Mouse (Mus musculus) Patski (cell line): ENCODE measurements around the gene Fam207a. TPM values are rescaled to one million over a fixed set of nuclear protein-coding genes. Genes with fewer than 3 reads are reported as not detected.

Source experiments
- ATAC-seq: fragments of 100-300 bp; one replicate; pipeline ENCODE4 v1.8.0; 2021
- CTCF ChIA-PET: fragments of 350-600 bp; sonication (Branson Sonifier 250); formaldehyde crosslinking; loops from one replicate; lab custom pipeline; 2022; ENCODE audit warnings: inconsistent platforms; lab: Charles Lee
- POLR2A ChIA-PET: fragments of 350-600 bp; sonication (Branson Sonifier 250); formaldehyde crosslinking; loops from one replicate; lab custom pipeline; 2022; ENCODE audit warnings: antibody characterized with exemption, inconsistent platforms; lab: Charles Lee
- DNase-seq: peaks from one replicate; pipeline ENCODE4 v3.0.0-alpha.2; 2011; ENCODE audit warnings: low read depth, low spot score
- H3K27me3 ChIP-seq: fragments of 371-371 bp; one replicate; pipeline ENCODE4 v1.5.1; 2021
- CTCF ChIP-seq: fragments of 100-300 bp; IDR thresholded peaks from one replicate; pipeline ENCODE4 v1.5.1; 2021
- in situ Hi-C: fragments of 300-500 bp; cut with MboI; formaldehyde crosslinking; loops from 3 replicates; pipeline ENCODE4 v1.11.1; 2018; ENCODE audit warnings: low pct_unique_long_range_greater_than_20kb, mixed read lengths
- polyA plus RNA-seq: library from polyadenylated mRNA; unstranded; gene quantifications from one replicate; pipeline ENCODE4 v1.2.3, GENCODE M21; 2021

Gene Fam207a
- 32.2 TPM for polyA plus RNA-seq

DNA sequence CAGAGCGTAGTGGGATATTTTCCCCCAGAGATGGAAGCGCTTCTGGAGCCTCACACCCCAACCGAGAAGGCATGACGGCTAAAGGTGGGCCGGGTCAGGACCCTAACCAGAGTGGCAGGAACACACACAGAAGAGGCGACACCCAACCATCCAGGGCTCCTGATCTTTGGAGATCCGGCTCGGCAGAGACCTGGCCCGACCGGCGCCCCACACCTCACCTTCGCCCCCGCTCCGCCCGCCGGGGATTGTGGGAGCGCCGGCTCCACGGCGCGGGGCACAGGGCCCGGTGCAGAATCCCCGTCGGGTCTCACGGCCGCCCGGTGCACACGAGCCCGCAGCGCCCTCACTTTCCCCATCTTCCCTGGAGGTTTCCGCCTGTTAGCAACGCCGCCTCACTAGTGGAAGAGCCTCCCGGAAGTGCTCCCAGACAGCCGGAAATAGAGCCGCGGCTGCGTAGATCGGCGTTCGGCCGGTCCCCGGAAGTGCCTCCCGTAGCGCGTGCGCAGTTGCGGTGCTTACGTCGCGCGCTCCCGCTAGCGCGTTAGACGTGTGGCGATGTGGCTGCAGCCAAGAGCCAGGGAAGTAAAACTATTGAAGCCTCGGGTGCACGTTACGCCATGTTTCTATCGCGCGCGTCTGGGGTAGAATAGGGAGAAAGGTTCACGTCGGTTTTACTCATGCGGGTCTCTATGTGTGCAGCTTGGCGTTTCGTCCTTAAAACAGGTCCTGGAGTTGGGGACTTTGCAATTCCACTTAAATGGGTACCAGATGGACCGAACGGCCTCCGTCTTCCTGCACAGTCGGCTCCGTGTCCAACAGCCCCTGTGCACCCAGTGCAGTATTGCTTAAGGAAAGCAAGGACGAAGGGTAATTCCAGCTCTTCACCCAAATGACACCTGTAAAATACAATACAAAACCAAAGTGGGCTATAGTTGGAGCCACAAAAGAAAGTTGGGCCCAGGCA is at the start of gene Fam207a:
Gene Fam207a (minus strand): TSS at position 401 of the 964 bp plus-strand sequence.
- H3K27me3 ChIP-seq, result no peaks in the 10 kb centered on the region
- ChIA-PET POLR2A (interaction anchor here (0.6 kb wide), 1 partner anchor 103 kb away, joined by 3 read pairs; no protein-coding TSS in a partner anchor), CTCF (interaction anchor here (0.7 to 2.3 kb wide), 3 partner anchors 43 to 87 kb away, joined by 3 to 11 read pairs (median 5); no protein-coding TSS in a partner anchor)
- no peak for TF ChIP-seq CTCF
- DNase-seq (peak; percentile 60), ATAC-seq (peak; percentile 66)
- in situ Hi-C loops, result loop anchor here (5.0 to 10.0 kb wide), 3 partner anchors 37 to 399 kb away; no protein-coding TSS in a partner anchor

- no peaks in the 10 kb centered on the region for H3K27me3 ChIP-seq
- POLR2A ChIA-PET, result no interaction called here
- ATAC-seq (no peak), DNase-seq (no peak)
- CTCF ChIA-PET, result interaction anchor here (1.6 to 1.8 kb wide), 3 partner anchors 15 to 28 kb away, joined by 3 to 5 read pairs (median 4); partner anchors contain the start of gene Pttg1ip
- in situ Hi-C loops, result no loop called here
- no peak for TF ChIP-seq CTCF
Measured at GRCm38 (mm10) chr10:77565005-77565404, 49.4 kb upstream of the Fam207a start.

GRCm38 (mm10) chr10:77561508-77561907 is 45.9 kb upstream of the Fam207a start:
- H3K27me3 ChIP-seq, result no peaks in the 10 kb centered on the region
- POLR2A ChIA-PET, result no interaction called here
- CTCF ChIA-PET, result interaction anchor here (1.1 kb wide), 1 partner anchor 37 kb away, joined by 3 read pairs; no protein-coding TSS in a partner anchor
- ATAC-seq (no peak), DNase-seq (no peak)
- TF ChIP-seq CTCF, result no peak
- in situ Hi-C loops, result no loop called here

DNA sequence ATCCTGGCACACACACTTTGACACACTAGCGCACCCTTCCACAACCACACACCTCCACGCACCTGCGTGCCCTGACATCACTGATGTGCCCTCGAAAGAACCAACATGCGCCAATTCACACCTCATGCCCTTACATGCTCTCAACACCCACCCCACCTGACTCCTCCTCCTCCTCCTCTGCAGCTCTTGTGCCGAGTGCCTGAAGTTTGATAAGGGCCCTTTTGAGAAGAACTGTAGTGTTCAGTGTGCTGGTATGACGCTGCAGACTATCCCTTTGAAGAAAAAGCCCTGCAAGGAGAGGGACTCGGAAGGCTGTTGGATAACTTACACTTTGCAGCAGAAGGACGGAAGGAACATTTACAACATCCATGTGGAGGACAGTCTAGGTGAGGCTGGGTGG is 45.2 kb upstream of the Fam207a start:
- no peak for DNase-seq
- ChIA-PET POLR2A (no interaction called here), CTCF (interaction anchor here (1.1 kb wide), 1 partner anchor 36 kb away, joined by 3 read pairs; no protein-coding TSS in a partner anchor)
- no peaks in the 10 kb centered on the region for H3K27me3 ChIP-seq
- ATAC-seq, result no peak
- in situ Hi-C loops, result no loop called here
- no peak for TF ChIP-seq CTCF

DNA sequence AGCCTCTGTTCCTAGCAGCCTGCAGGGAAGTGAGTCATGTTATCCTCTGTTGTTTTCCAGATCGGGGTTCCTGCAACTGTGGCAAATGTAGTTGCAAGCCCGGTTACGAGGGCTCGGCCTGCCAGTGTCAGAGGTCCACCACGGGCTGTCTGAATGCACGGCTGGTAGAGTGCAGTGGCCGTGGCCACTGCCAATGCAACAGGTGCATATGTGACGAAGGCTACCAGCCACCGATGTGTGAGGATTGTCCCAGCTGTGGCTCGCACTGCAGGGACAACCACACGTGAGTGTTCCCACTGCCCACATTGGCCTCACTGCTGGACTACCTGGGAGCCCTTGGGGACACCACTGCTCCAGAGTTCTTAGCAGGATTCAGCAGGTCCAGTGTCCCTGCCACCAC is 44.5 kb upstream of the Fam207a start:
- DNase-seq (no peak), ATAC-seq (no peak)
- TF ChIP-seq CTCF, result no peak
- ChIA-PET POLR2A (no interaction called here), CTCF (no interaction called here)
- no peaks in the 10 kb centered on the region for H3K27me3 ChIP-seq
- in situ Hi-C loops, result no loop called here

DNA sequence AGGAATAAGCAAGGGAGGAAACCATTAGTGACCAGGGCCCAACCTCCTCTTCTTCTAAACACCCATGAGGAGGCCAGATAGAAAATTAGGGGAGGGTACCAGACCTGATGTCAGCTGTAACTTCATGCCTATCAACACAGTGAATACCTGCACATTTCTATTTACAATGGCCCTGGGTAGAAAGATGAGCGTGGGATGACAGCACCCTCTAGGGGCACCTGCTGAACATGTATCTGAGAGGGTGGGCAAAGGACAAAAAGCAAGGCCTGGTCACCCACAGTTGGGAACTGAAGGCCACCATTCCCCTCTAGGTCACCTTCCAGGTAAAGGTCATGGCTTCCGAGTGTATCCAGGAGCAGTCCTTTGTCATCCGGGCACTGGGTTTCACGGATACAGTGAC is 42.1 kb upstream of the Fam207a start:
- no peaks in the 10 kb centered on the region for H3K27me3 ChIP-seq

GRCm38 (mm10) chr10:77556631-77557030 is 41.0 kb upstream of the Fam207a start:
- H3K27me3 ChIP-seq, result no peaks in the 10 kb centered on the region
- in situ Hi-C loops, result no loop called here
- ChIA-PET POLR2A (interaction anchor here (1.1 to 1.6 kb wide), 2 partner anchors 25 to 39 kb away, joined by 4 read pairs; partner anchors contain the start of gene Pttg1ip), CTCF (interaction anchor here (1.1 to 1.8 kb wide), 3 partner anchors 27 to 40 kb away, joined by 3 to 7 read pairs (median 3); partner anchors contain the start of gene Itgb2)
- no peak for ATAC-seq
- no peak for DNase-seq
- TF ChIP-seq CTCF, result no peak

More for the DNA sequence above, 42.1 kb upstream of the Fam207a start:
- POLR2A ChIA-PET, result interaction anchor here (1.1 kb wide), 1 partner anchor 40 kb away, joined by 4 read pairs; no protein-coding TSS in a partner anchor
- ATAC-seq (no peak), DNase-seq (no peak)
- CTCF ChIA-PET, result interaction anchor here (0.7 to 2.3 kb wide), 6 partner anchors 11 to 41 kb away, joined by 3 to 11 read pairs (median 4); partner anchors contain the start of gene Itgb2
- in situ Hi-C loops, result no loop called here
- TF ChIP-seq CTCF, result no peak

DNA sequence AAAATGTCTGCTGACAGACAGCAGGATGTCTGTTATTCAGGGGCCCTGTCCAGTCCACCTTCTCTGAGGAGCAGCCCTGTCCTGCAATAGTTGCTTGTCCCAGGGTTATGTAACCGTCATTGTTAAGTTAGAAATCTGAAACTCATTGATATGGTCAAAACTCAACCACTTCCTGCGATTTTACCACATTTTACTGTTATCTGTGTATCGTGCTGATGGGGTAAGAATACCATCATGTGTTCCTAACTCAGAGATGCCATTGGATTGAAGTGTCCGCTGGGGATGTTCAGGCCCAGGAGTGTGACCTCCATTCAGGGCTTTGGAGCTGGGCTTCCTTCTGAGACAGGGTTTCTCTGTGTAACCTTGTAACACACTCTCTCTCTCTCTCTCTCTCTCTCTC is 39.3 kb upstream of the Fam207a start:
- in situ Hi-C loops, result loop anchor here (5.0 kb wide), 1 partner anchor 38 kb away; the partner anchor contains the start of gene Fam207a

GRCm38 (mm10) chr10:77553285-77553684 is 37.7 kb upstream of the Fam207a start:
- no peak for TF ChIP-seq CTCF
- POLR2A ChIA-PET, result no interaction called here
- in situ Hi-C loops, result loop anchor here (5.0 kb wide), 1 partner anchor 36 kb away; the partner anchor contains the start of gene Fam207a
- CTCF ChIA-PET, result interaction anchor here (0.8 to 2.1 kb wide), 3 partner anchors 11 to 36 kb away, joined by 3 to 8 read pairs (median 4); no protein-coding TSS in a partner anchor
- ATAC-seq, result no peak
- DNase-seq, result no peak
- H3K27me3 ChIP-seq, result no peaks in the 10 kb centered on the region

More for the DNA sequence above, 39.3 kb upstream of the Fam207a start:
- TF ChIP-seq CTCF, result no peak
- CTCF ChIA-PET, result interaction anchor here (0.8 to 1.8 kb wide), 2 partner anchors 38 kb away, joined by 3 to 7 read pairs; no protein-coding TSS in a partner anchor
- POLR2A ChIA-PET, result interaction anchor here (1.6 kb wide), 1 partner anchor 27 kb away, joined by 4 read pairs; the partner anchor contains the start of gene Pttg1ip
- no peaks in the 10 kb centered on the region for H3K27me3 ChIP-seq
- ATAC-seq (no peak), DNase-seq (no peak)

- CTCF ChIA-PET, result interaction anchor here (1.0 to 2.1 kb wide), 2 partner anchors 9 to 35 kb away, joined by 3 to 8 read pairs; no protein-coding TSS in a partner anchor
- no peaks in the 10 kb centered on the region for H3K27me3 ChIP-seq
- no peak for TF ChIP-seq CTCF
- in situ Hi-C loops, result loop anchor here (5.0 kb wide), 1 partner anchor 35 kb away; the partner anchor contains the start of gene Fam207a
- DNase-seq (no peak), ATAC-seq (no peak)
- POLR2A ChIA-PET, result interaction anchor here (0.5 kb wide), 1 partner anchor 236 kb away, joined by 3 read pairs; no protein-coding TSS in a partner anchor
Measured at GRCm38 (mm10) chr10:77552162-77552561, 36.6 kb upstream of the Fam207a start.
